7 mouse cellular contexts compared by ENCODE assay signal in genomic region chr1:51479027-51479329, GRCm38 (mm10). TPM values are rescaled to one million over a fixed set of nuclear protein-coding genes. Genes with fewer than 3 reads are reported as not detected.
DNase-seq lines count a peak whose midpoint lies in the region; ATAC-seq and TF ChIP-seq lines count a peak whose summit lies in the region.

No protein-coding gene starts in this region.

- peaks cover 9% of the 10 kb centered on the region; the same call in 1 of the 2 replicates for H3K27me3 ChIP-seq in forebrain, embryonic 10.5 days (ENCODE audit: poor library complexity, severe bottlenecking)
- H3K27me3 ChIP-seq in limb, embryonic 10.5 days (ENCODE audit: low read depth, poor library complexity, severe bottlenecking): no peaks in the 10 kb centered on the region
- no peaks in the 10 kb centered on the region for H3K27me3 ChIP-seq in neural tube, embryonic 15.5 days (replicated peaks)

- H3K4me1 ChIP-seq in lung, adult 2 months (ENCODE audit: control insufficient read depth, insufficient read depth, low read length): no peaks in the 10 kb centered on the region; the same call in 1 of the 2 replicates
- H3K4me1 ChIP-seq in forebrain, embryonic 10.5 days: peaks cover 13% of the 10 kb centered on the region
- H3K4me1 ChIP-seq in limb, embryonic 10.5 days: peaks cover 6% of the 10 kb centered on the region
- peaks cover 9% of the 10 kb centered on the region; the same call in 1 of the 2 replicates for H3K4me1 ChIP-seq in neural tube, embryonic 15.5 days

- TF ChIP-seq CTCF in lung, adult 2 months (IDR thresholded peaks at IDR 0.05; ENCODE audit: insufficient read depth, low read length): no peak

- no peak for DNase-seq in lung, adult 2 months
- DNase-seq in lung, postnatal 25 days (ENCODE audit: low spot score): no peak
- no peak for DNase-seq in forebrain, embryonic 10.5 days (ENCODE audit: extremely low spot score, low spot score)
- no peak for DNase-seq in limb, embryonic 10.5 days (ENCODE audit: low spot score)
- no peak for DNase-seq in right cerebral cortex, postnatal 4 days
- DNase-seq in cerebellum, postnatal 14 days: no peak

- H3K27ac ChIP-seq in forebrain, embryonic 10.5 days: peak overlapping the region; percentile 88; the same call in 1 of the 2 replicates
- H3K27ac ChIP-seq in limb, embryonic 10.5 days: no peak overlapping the region; the same call in 1 of the 2 replicates
- peak overlapping the region; percentile 85; the same call in 1 of the 2 replicates for H3K27ac ChIP-seq in neural tube, embryonic 15.5 days (replicated peaks)

- TF ChIP-seq POLR2A in lung, adult 2 months (IDR thresholded peaks at IDR 0.05; ENCODE audit: borderline replicate concordance, extremely low read depth, low read depth, low read length): no peak

- peak overlapping the region; percentile 24 for H3K4me3 ChIP-seq in lung, adult 2 months (replicated peaks; ENCODE audit: extremely low read depth, low read depth, low read length)
- H3K4me3 ChIP-seq in forebrain, embryonic 10.5 days: peak overlapping the region; percentile 71
- H3K4me3 ChIP-seq in limb, embryonic 10.5 days: peak overlapping the region; percentile 71
- H3K4me3 ChIP-seq in neural tube, embryonic 15.5 days (replicated peaks): peak overlapping the region; percentile 71

- no peaks in the 10 kb centered on the region for H3K36me3 ChIP-seq in forebrain, embryonic 10.5 days (replicated peaks)
- no peaks in the 10 kb centered on the region for H3K36me3 ChIP-seq in limb, embryonic 10.5 days
- H3K36me3 ChIP-seq in neural tube, embryonic 15.5 days: no peaks in the 10 kb centered on the region

- peak overlapping the region; percentile 94 for H3K4me2 ChIP-seq in neural tube, embryonic 15.5 days

- WGBS in lung, adult 2 months: 76% methylated on average over 1 of the region's 1 CpGs
- 78% methylated on average over 1 of the region's 1 CpGs for WGBS in forebrain, embryonic 10.5 days
- 75% methylated on average over 1 of the region's 1 CpGs for WGBS in limb, embryonic 10.5 days
- WGBS in neural tube, embryonic 15.5 days: 47% methylated on average over 1 of the region's 1 CpGs

- ATAC-seq in neural tube, embryonic 15.5 days (ENCODE audit: low FRiP score): no peak

- no peaks in the 10 kb centered on the region for H3K9me3 ChIP-seq in forebrain, embryonic 10.5 days
- H3K9me3 ChIP-seq in limb, embryonic 10.5 days (replicated peaks): no peaks in the 10 kb centered on the region
- no peaks in the 10 kb centered on the region for H3K9me3 ChIP-seq in neural tube, embryonic 15.5 days (replicated peaks)

- H3K9ac ChIP-seq in neural tube, embryonic 15.5 days (replicated peaks): peak overlapping the region; percentile 46

RNA-seq across cellular contexts. Expression of gene Nabp1, which starts 0.8 kb away (rescaled TPM):
- polyA plus RNA-seq in lung, adult 2 months (2012; rRNA removed): 12.5 and 15.9 TPM in 2 replicates
- 8.9 and 9.7 TPM in 2 replicates for polyA plus RNA-seq in forebrain, embryonic 10.5 days (2016; fragmentation: Nextera tagmentation; extraction: Ambion mirVana)
- 4.6 and 6.1 TPM in 2 replicates for polyA plus RNA-seq in limb, embryonic 10.5 days (2016; fragmentation: Nextera tagmentation; extraction: Ambion mirVana)
- polyA plus RNA-seq in neural tube, embryonic 15.5 days (2015; fragmentation: Nextera tagmentation; extraction: Ambion mirVana): 8.0 and 11.9 TPM in 2 replicates
